Mouse (Mus musculus): ENCODE measurements around the gene Txlna.

Gene Txlna

DNA sequence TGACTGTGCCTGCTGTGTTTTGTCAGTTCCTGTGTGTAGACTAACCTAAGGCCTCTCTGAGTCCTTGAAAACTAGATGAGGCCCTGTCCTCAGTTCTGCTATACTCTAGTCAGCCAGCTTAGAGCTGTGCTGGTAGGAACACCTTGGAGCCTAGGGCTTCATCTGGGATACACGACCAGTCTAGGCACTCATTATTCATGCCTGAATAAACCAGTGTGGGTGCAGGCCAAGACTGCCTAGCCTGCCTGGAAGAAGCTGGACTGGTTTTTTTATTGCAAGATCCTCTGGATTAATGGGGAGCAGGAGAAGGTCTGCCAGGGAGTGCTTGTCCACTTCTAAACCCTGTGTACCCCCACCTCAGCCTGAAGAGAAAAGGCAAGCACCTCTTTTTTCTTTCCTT lies 53.9 kb downstream of the Txlna start:
- no peak for DNase-seq (ENCODE audit: low read depth)

DNA sequence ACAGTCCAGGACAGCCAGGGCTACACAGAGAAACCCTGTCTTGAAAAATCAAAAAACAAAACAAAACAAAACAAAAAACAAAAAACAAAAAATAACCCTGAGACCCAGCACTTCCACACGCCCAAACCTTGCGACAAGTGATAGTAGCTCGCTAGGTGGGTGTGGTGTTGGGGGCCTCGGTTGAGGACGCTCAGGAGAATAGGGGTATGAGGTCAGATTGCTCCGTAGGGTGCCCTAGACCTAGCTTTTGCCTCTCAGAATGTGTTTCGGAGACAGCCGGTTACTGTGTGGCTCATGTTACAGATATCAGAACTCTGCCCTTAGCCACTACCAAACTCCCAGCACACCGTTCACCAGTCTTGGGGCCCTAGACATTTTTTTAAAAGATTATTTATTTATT lies 55.1 kb downstream of the Txlna start:
- no peak for DNase-seq (ENCODE audit: low read depth)

DNA sequence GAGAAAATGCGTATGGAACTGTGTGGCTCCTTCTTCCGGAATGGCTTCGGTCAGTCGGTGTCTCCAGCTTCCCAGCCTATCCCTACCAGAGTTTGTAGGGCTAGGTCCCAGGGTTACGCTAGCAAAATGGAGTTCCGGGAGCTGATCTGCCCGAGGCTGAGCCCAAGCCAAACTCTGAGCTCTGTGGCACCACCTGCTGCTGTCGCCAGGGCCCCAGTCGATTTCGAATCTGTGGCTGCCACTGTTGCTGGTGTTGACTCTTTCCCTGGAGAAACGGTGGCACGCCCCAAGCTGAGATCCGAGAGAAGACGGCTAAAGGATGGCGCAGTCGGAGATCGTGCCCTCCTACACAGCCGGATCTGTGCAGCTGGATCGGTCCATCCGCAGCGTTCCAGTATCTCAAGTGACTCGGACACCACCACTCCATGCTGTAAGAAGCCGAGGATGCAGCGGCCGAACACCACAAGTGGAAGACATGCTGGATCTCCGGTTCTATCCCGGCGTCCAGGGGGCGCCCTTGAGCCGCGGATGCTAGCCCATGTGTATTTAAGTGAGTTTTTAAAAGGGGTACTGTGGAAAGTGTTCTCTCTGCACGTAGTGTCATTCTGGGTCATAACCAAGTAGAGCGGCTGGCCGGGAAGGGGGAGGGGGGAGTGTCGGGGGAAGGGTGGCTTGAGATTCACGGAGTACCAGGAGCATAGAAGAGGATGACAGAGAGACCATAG lies 55.8 kb downstream of the Txlna start:
- DNase-seq (ENCODE audit: low read depth) = peak; percentile 83

DNA sequence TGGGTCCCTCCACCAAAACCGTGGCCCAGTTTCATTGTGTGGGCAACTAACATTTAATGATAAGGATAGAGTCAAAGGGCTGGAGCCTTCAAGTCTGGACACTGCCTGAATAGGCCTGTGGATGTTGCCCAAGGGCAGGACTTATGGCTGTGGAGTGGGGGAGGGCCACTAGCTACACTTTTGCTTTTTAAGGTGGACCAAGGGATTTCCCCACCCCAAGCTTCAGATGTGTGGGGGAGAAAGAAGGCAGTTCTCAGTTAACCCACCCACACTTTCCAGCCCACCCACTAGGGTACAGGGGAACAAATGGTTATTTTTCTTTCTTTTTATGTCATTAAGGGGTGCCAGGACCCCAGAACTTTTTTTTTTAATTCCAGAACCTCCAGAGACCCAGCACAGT lies 56.5 kb downstream of the Txlna start:
- DNase-seq (ENCODE audit: low read depth) = no peak

DNA sequence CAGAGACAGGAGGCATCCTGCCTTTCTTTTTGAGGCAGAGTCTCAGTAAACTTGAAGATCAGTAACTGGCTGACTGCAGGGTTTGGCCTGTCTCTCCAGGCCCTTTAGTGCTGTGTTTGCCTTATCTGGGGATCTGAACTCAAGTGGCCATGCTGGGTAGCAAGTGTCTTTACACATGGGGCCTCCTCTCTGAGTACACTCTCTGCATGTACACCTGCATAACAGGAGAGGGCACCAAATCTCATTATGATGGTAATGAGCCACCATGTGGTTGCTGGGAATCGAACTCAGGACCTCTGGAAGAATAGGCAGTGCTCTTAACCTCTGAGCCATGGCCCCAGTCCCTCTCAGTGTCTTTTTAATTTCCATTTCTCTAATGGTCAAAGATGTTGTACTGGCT lies 58.6 kb downstream of the Txlna start:
- DNase-seq (ENCODE audit: low read depth) = no peak

DNA sequence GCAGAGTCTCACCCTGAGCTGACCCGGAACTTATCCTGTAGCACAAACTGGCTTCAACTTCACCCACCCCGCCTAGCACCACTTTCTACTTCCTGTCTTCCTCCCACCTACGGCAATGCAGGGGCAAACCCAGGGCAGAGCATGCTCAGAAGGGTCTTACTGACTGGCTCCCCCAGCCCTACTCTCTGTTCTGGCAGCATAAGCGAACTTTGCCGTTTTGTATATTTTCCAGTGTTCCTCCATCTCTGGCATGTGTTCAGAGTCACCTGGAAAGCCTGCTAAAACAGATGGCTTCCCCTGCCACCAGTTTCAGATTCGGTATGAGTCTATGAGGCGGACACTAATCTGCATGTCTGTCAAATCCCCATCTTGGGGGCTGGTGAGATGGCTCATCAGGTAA lies 60.5 kb downstream of the Txlna start:
- DNase-seq (ENCODE audit: low read depth) = no peak

DNA sequence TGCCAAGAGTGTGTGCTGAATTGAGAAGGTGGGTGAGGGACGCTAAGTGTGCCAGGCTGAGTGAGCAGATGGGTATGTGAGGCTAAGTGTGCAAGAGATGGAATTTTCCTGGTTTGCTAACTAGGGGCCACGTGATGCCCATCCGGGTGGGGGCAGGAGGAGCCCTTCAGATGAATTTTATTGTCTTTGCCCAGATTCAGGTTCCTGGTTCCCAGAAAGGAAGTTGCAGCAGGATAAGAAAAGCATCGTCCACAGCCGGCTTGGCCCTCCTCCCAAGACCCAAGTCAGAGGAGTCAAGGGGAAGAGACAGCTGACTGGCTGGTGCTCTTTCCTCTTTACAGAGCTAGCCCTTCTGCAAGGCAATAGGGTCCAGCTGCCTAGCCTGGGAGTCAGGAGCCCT lies 62.4 kb downstream of the Txlna start, which contains the start of gene Fam167b:
Fam167b (minus strand) TSS at position 84 of the 400 bp plus-strand sequence.
- DNase-seq (ENCODE audit: low read depth) = no peak

DNA sequence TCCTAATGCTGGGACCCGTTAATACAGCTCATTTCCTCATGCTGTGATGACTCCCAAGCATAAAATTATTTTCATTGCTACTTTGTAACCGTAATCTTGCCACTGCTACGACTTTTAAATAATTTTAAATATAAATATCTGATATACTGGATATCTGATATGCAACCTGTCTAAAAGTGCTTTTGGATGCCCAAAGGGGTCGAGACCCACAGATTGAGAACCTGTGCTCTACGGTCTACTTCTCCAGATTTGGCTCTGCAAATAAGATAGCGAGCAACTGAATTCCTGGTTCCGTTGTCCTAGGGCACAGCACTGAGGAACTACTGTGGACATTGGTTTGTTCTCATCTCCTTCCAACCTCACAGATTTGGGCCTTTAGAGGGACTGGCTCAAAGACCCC lies 63.2 kb downstream of the Txlna start:
- no peak for DNase-seq (ENCODE audit: low read depth)

DNA sequence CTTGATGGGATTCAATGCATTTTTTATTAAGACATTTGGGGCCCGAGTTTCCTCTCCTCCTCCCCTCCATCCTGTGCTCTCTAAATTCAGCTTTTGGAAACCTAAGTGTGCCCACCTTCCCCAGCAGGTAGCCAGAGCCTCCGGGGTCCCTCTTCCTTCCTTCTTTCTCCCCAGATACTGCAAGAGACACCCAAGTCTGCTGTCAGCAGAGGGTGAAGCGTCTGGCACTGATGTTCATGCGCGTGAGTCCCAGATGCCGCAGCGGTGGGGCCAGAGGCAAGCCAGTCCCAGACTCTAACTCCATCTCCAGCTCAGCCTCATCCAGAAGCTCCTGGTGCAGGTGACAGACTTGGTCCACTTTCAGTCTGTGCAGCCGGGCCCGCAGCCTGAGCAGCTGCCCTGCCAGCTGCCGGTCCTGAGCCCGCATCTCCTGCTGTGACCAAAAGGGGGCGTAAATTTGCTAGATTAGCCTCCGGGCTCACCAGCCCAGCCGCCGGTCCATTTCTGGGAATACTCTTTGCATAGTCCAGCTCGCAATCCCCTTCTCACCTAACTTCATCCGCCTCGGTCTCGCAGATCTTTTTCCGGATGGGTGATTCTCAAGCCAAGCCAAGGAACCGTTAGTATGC lies 63.9 kb downstream of the Txlna start:
- DNase-seq (ENCODE audit: low read depth) = no peak
